Mouse (Mus musculus): ENCODE data around the gene Tecta. TPM values are rescaled to one million over a fixed set of nuclear protein-coding genes. Genes with fewer than 3 reads are reported as not detected.

The Tecta gene
- polyA plus RNA-seq, 1 experiment, result not detected

DNA sequence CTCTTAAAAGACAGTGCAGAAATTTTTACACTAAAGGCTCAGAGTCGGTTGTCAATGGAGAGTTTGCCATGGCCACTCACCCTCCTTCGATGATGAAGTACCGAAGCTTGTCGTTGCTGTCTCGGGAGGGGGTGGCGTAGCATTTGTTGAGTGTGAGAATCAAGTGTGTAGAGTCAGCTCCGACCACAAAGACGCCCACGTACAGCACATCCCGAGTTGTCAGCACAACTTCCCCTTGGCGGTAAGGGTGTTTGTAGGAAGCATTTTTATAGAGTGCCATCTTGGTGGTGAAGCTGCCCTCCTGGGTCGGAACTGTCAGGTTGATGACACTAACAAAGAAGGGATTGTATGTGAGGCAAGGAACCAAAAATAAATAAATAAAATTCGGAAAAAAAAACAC lies 62.7 kb downstream of the Tecta start:
- H3K4me1 ChIP-seq (ENCODE audit: control insufficient read depth, insufficient read depth, low read length), result no peaks in the 10 kb centered on the region
- no peak overlapping the region for H3K9ac ChIP-seq (ENCODE audit: low read depth, poor library complexity, severe bottlenecking)
- no peaks in the 10 kb centered on the region for H3K9me3 ChIP-seq (replicated peaks; ENCODE audit: control insufficient read depth, insufficient read depth, low read length, poor library complexity, severe bottlenecking)
- TF ChIP-seq POLR2A (IDR thresholded peaks at IDR 0.05; ENCODE audit: insufficient read depth, low read length) (no peak), EP300 (IDR thresholded peaks at IDR 0.05; ENCODE audit: insufficient read depth, low read depth, low read length) (no peak), CTCF (IDR thresholded peaks at IDR 0.05; ENCODE audit: low read depth, low read length) (no peak)
- no peak overlapping the region for H3K4me3 ChIP-seq (ENCODE audit: low read depth, low read length)
- no peaks in the 10 kb centered on the region for H3K36me3 ChIP-seq (ENCODE audit: control insufficient read depth, insufficient read depth, low read length, poor library complexity, severe bottlenecking)
- H3K27me3 ChIP-seq (ENCODE audit: control insufficient read depth, insufficient read depth, low read length, poor library complexity, severe bottlenecking), result no peaks in the 10 kb centered on the region
- H3K27ac ChIP-seq (ENCODE audit: insufficient read depth, low read length), result no peak overlapping the region

DNA sequence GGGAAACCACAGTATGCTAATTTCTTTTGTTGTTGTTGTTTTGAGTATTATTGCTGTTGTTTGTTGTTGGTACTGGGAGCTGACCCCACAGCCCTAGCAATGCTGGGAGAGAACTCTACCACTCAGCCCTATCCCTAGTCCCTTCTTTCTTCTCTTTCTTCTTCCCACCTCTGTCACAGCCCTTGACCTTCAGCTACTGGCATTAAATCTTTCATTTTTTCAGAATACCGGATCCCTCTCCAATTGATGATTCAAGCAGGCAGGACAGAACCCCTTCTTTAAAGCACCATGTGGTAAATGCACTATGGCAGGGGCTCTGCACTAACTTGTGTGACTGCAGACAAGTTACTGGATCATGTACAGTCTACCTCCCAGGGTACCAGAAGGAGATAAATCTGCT lies 63.2 kb downstream of the Tecta start:
- Histone ChIP-seq H3K9me3 (replicated peaks; ENCODE audit: control insufficient read depth, insufficient read depth, low read length, poor library complexity, severe bottlenecking) (no peaks in the 10 kb centered on the region), H3K27me3 (ENCODE audit: control insufficient read depth, insufficient read depth, low read length, poor library complexity, severe bottlenecking) (no peaks in the 10 kb centered on the region), H3K27ac (ENCODE audit: insufficient read depth, low read length) (no peak overlapping the region), H3K9ac (ENCODE audit: low read depth, poor library complexity, severe bottlenecking) (no peak overlapping the region), H3K36me3 (ENCODE audit: control insufficient read depth, insufficient read depth, low read length, poor library complexity, severe bottlenecking) (no peaks in the 10 kb centered on the region), H3K4me1 (ENCODE audit: control insufficient read depth, insufficient read depth, low read length) (no peaks in the 10 kb centered on the region), H3K4me3 (ENCODE audit: low read depth, low read length) (no peak overlapping the region)
- TF ChIP-seq POLR2A (IDR thresholded peaks at IDR 0.05; ENCODE audit: insufficient read depth, low read length) (no peak), EP300 (IDR thresholded peaks at IDR 0.05; ENCODE audit: insufficient read depth, low read depth, low read length) (no peak), CTCF (IDR thresholded peaks at IDR 0.05; ENCODE audit: low read depth, low read length) (no peak)

DNA sequence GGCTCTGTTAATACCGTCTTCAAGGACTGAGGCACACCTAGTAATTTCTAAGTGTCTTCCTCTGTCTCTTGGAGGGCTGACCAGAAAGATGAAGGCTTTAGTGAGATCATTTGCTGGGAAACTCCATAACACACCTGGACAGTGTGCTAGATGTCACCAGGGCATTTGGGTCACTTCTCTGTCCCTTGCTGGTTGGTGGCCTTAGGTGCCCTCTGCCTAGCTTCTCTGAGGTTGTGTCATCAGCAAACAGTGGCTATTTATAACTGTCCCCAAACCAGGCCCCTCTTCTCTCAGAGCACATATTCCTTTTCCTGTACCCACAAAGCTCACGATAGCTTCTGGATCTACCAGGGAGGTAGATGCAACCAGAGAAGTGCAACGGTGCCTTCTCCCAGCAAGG lies 64.8 kb downstream of the Tecta start:
- no peaks in the 10 kb centered on the region for H3K27me3 ChIP-seq (ENCODE audit: control insufficient read depth, insufficient read depth, low read length, poor library complexity, severe bottlenecking)
- no peak for TF ChIP-seq EP300 (IDR thresholded peaks at IDR 0.05; ENCODE audit: insufficient read depth, low read depth, low read length)
- no peak for TF ChIP-seq CTCF (IDR thresholded peaks at IDR 0.05; ENCODE audit: low read depth, low read length)
- H3K9me3 ChIP-seq (replicated peaks; ENCODE audit: control insufficient read depth, insufficient read depth, low read length, poor library complexity, severe bottlenecking), result no peaks in the 10 kb centered on the region
- no peak overlapping the region for H3K27ac ChIP-seq (ENCODE audit: insufficient read depth, low read length)
- no peak overlapping the region for H3K4me3 ChIP-seq (ENCODE audit: low read depth, low read length)
- H3K36me3 ChIP-seq (ENCODE audit: control insufficient read depth, insufficient read depth, low read length, poor library complexity, severe bottlenecking), result no peaks in the 10 kb centered on the region
- H3K4me1 ChIP-seq (ENCODE audit: control insufficient read depth, insufficient read depth, low read length), result no peaks in the 10 kb centered on the region
- H3K9ac ChIP-seq (ENCODE audit: low read depth, poor library complexity, severe bottlenecking), result no peak overlapping the region

DNA sequence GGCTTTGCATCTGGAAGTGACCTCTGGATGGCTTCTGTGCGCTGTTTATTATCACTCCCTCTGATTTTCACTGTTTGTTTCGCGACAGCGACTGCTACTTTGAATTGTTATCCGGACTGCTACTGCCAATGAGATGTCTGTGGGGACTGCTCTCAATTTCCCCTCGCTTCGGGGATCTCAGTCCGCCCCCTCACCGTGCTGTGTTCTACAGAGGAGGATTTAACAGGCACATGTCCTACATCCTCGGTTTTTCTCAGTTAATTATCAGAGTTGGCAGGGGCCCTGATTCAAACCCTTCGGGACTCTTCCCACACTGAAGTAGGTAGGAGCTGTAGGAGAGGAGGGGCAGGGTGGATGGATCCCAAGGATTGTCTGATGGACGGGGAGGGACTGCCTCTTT lies 67.0 kb downstream of the Tecta start:
- no peak for TF ChIP-seq CTCF (IDR thresholded peaks at IDR 0.05; ENCODE audit: low read depth, low read length)
- no peak for TF ChIP-seq EP300 (IDR thresholded peaks at IDR 0.05; ENCODE audit: insufficient read depth, low read depth, low read length)
- no peak for TF ChIP-seq POLR2A (IDR thresholded peaks at IDR 0.05; ENCODE audit: insufficient read depth, low read length)
- Histone ChIP-seq H3K4me1 (ENCODE audit: control insufficient read depth, insufficient read depth, low read length) (no peaks in the 10 kb centered on the region), H3K27me3 (ENCODE audit: control insufficient read depth, insufficient read depth, low read length, poor library complexity, severe bottlenecking) (no peaks in the 10 kb centered on the region), H3K4me3 (ENCODE audit: low read depth, low read length) (no peak overlapping the region), H3K36me3 (ENCODE audit: control insufficient read depth, insufficient read depth, low read length, poor library complexity, severe bottlenecking) (no peaks in the 10 kb centered on the region), H3K9me3 (replicated peaks; ENCODE audit: control insufficient read depth, insufficient read depth, low read length, poor library complexity, severe bottlenecking) (no peaks in the 10 kb centered on the region), H3K9ac (ENCODE audit: low read depth, poor library complexity, severe bottlenecking) (no peak overlapping the region), H3K27ac (ENCODE audit: insufficient read depth, low read length) (no peak overlapping the region)

DNA sequence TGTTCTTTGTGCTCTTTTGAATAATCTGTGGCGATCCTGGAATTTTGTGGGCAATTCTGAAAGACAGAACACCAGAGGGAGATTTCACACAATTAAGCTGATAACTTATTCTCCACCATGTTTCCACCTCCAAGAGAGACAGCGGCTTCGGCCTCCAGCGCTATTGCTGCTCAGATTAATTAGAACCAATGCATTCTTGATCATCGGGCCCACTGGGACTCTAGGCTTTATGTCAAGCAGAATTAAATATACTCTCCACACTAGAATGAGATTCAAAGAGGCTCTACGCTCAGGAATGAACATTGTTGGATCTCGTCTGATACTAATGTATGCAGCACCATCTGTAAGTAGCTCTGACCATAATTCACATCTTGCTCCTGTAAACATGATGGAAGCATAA lies 68.4 kb downstream of the Tecta start:
- H3K4me1 ChIP-seq (ENCODE audit: control insufficient read depth, insufficient read depth, low read length), result no peaks in the 10 kb centered on the region
- no peaks in the 10 kb centered on the region for H3K36me3 ChIP-seq (ENCODE audit: control insufficient read depth, insufficient read depth, low read length, poor library complexity, severe bottlenecking)
- no peak overlapping the region for H3K27ac ChIP-seq (ENCODE audit: insufficient read depth, low read length)
- no peak for TF ChIP-seq CTCF (IDR thresholded peaks at IDR 0.05; ENCODE audit: low read depth, low read length)
- TF ChIP-seq POLR2A (IDR thresholded peaks at IDR 0.05; ENCODE audit: insufficient read depth, low read length), result no peak
- no peak for TF ChIP-seq EP300 (IDR thresholded peaks at IDR 0.05; ENCODE audit: insufficient read depth, low read depth, low read length)
- H3K9me3 ChIP-seq (replicated peaks; ENCODE audit: control insufficient read depth, insufficient read depth, low read length, poor library complexity, severe bottlenecking), result no peaks in the 10 kb centered on the region
- no peaks in the 10 kb centered on the region for H3K27me3 ChIP-seq (ENCODE audit: control insufficient read depth, insufficient read depth, low read length, poor library complexity, severe bottlenecking)
- H3K9ac ChIP-seq (ENCODE audit: low read depth, poor library complexity, severe bottlenecking), result no peak overlapping the region
- no peak overlapping the region for H3K4me3 ChIP-seq (ENCODE audit: low read depth, low read length)

DNA sequence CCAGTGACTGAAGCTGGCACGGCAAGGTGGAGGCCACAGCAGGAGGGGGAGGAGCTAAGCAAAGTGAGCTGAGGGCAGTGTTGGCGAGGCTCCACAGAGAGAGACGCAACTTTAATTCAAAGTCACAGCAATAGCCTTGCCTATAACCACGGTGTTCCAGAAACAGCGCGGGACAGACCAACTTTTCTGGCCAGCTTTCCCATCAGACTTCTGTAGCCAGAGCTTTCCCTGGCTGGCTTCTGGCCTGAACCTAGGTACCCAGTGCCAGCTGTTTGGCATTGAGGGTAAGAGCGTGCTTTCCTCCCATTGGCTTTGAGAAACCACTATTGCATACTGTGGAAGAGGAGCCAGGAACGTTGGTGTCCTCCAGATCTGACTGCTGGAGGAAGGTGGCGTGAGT lies 70.0 kb downstream of the Tecta start:
- Histone ChIP-seq H3K9ac (ENCODE audit: low read depth, poor library complexity, severe bottlenecking) (no peak overlapping the region), H3K27ac (ENCODE audit: insufficient read depth, low read length) (no peak overlapping the region), H3K4me1 (ENCODE audit: control insufficient read depth, insufficient read depth, low read length) (no peaks in the 10 kb centered on the region), H3K4me3 (ENCODE audit: low read depth, low read length) (no peak overlapping the region), H3K36me3 (ENCODE audit: control insufficient read depth, insufficient read depth, low read length, poor library complexity, severe bottlenecking) (no peaks in the 10 kb centered on the region), H3K27me3 (ENCODE audit: control insufficient read depth, insufficient read depth, low read length, poor library complexity, severe bottlenecking) (no peaks in the 10 kb centered on the region), H3K9me3 (replicated peaks; ENCODE audit: control insufficient read depth, insufficient read depth, low read length, poor library complexity, severe bottlenecking) (no peaks in the 10 kb centered on the region)
- TF ChIP-seq EP300 (IDR thresholded peaks at IDR 0.05; ENCODE audit: insufficient read depth, low read depth, low read length) (no peak), CTCF (IDR thresholded peaks at IDR 0.05; ENCODE audit: low read depth, low read length) (no peak), POLR2A (IDR thresholded peaks at IDR 0.05; ENCODE audit: insufficient read depth, low read length) (no peak)
